Mouse (Mus musculus) urinary bladder, postnatal 10 days (tissue): ENCODE results near the gene Armc6.

Experiments
- DNase-seq: peaks from one replicate; pipeline ENCODE4 v3.0.0; 2022; ENCODE audit warnings: low spot score

Armc6 gene

DNA sequence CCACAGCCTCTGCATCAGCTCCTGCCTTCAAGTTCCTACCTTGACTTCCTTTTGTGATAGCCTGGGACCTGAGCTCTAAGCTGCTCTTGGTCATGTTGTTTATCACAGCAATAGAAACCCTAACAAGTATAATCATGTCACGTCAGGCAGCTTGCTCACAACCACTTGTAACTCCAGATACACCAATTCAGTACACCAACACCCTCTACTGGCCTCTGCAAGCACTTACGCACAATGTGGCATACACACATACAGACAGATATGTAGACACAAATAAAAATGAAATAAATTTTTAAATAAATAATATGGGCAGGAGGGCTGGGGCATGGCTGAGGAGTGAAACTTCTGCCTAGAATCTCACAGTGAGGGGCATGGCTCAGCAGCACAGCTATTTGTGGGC lies 38.5 kb downstream of the Armc6 start:
- no peak for DNase-seq

DNA sequence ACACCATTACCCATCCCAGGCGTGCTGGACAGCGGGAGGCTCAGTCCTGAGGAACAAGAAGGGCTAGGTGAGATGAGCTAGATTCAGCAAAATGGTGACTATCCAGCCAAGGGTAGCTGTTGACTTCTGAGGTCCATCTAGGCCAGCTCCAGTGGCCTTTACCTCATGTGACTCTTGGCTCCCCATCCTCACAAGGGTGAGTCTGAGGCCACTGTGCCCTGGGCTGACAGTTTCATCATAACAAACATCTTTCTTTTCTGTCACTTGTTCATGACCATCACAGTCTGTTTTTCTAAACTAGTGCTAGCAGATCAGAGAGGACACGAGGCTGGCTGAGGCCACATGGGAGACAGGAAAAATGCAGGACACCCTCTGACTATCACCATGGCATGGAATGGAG lies 40.1 kb downstream of the Armc6 start:
- DNase-seq: no peak

DNA sequence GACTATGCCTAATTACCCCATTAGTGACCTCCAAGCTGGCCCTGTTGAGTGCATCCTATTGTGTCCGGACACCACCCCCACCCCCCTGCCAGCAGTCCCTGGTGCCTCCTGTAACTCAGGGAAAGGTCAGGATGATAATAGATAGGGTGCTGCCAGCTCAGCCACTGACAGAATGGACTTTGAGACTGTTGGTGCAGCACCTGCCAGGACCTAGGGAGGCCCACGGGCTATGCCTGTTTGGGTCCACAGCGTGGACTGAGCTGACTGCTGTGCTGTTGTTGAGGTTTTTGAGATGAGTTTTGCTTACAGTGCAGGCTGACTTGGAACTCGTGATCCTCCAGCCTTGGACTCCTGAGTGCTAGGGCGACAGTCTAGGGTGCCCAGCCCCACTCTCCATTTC lies 41.0 kb downstream of the Armc6 start:
- no peak for DNase-seq

DNA sequence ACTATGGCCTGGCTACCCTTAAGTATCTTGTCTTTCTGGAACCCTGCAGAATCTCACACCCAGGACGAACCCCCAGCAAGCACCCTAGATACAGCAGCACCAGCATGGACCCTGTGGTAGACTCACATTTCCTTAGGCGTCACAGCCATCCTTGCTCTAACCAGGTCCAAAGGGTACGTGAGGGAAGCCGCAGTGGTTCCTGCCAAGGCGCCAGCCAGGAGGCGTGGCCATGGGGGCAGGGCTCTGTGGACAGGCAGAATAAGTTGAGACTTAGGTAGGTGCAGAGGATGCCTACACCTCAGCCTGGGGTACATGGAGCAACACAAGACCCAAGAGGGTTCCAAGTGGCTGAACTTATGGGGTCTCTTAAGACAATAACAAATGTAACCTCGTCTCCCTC lies 45.6 kb downstream of the Armc6 start:
- DNase-seq: no peak

DNA sequence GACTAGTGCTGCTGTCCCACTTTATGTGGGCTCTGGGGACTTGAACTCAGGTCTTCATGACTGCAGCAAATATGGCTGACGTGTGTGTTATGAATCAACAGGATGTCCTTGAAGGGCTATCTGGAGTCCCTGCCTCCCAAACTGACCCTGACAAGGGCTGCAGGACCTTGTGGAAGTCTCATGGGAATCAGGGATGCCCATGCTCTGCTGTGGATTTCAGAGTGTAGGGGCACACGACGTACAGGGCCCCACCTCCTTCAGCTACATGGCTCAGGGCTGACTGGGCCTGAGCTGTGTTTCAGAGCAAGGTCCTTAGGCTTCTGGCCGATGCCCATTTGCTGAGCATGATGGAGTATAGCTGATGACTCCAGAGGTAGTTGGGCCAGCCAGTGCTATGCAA lies 51.1 kb downstream of the Armc6 start:
- DNase-seq: no peak

DNA sequence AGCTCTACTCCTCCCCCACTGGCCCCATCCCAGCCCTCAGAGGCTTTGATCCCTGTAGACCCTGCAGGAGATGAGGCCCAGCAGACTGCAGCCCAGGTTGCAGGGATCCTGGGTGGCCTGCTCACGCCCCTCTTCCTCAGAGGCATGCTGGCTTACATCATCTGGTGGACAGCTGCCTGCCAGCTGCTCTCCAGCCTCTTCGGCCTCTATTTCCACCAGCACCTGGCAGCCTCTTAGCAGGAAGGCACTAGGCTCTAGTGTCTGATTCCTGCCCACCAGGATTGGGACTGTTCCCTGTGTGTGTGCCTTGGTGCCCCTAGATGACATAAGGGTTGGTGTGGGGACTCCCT lies 52.4 kb downstream of the Armc6 start:
- no peak for DNase-seq

DNA sequence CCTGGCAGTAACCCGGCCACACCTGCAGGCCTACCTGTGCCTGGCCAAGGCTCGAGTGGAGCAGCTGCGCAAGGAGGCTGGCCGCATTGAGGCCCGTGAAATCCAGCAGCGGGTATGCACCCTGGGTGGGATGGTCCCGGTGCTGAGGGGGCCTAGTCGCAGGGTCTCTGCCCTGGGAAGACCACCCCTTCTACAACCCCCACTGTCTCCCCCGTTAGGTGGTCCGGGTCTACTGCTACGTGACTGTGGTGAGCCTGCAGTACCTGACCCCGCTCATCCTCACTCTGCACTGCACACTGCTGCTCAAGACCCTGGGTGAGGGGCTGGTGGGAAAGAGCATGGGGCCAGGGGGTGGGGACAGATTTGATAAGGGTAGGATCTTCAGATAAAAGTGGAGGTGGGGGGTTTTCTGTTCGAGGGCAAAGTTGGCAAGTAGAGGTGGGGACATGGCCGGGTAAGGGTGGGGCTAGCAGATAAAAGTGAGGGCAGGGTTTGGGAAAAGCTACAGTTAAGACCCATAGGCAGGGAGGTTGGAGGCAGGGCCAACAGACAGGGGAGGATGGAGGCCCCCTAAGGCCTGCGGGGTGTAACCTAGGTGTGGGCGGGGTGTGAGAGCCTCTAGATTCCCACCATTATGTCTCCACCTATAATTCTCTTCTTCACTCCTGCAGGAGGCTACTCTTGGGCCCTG lies 52.9 kb downstream of the Armc6 start:
- DNase-seq: no peak

DNA sequence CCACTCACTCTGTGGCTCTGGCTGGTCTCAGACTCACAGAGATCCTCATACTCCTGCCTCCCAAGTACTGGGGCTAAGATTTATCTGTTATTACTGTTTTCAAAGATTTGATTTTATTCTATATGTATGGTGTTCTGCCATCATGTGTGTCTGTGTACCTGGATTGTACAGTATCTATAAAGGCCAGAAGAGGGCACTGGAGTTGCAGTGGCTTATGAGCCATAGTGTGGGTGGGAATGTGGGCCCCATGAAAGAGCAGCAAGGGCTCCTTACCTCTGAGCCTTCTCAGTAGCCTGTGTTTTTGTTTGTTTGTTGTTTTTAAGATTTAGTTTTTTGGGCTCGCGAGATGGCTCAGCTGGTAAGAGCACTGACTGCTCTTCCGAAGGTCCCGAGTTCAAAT lies 55.2 kb downstream of the Armc6 start:
- no peak for DNase-seq

DNA sequence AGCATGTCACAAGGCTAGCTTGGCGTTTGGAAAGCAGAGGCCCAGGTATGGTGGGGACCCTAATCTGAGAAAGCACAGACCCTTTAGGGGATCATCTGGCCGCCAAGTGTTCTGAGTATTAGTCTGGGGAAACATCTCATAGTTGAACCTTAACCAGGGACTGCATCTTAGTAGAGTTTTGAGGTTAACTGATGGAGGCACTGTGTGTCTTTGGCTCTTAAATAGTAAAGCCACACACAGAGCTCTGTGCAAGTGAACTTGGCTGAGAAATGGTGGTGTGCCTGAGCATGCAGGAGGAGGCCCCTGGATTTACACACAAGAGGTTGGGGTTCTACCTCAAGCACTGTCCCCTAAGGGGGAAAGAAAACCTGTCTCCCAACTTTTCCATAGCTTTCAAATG lies 56.0 kb downstream of the Armc6 start:
- no peak for DNase-seq

DNA sequence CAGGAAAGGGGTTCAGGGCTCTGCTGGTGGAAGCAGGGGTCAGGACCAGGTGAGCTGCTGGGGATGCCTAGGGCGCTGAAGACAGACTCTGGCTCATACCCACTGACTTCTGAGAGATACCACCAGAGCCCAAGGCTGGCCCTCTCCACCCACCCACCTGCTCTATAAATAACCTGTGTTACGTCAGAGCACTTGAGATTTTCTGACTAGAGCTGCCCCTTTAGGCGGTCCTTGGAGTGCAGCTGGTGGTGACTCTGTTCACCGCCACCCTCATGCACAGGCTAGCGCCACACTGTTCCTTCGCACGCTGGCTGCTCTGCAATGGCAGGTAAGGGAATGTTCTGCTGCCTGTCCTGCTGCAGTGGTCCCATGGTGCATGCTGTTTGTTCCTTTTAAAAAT lies 60.2 kb downstream of the Armc6 start:
- no peak for DNase-seq

DNA sequence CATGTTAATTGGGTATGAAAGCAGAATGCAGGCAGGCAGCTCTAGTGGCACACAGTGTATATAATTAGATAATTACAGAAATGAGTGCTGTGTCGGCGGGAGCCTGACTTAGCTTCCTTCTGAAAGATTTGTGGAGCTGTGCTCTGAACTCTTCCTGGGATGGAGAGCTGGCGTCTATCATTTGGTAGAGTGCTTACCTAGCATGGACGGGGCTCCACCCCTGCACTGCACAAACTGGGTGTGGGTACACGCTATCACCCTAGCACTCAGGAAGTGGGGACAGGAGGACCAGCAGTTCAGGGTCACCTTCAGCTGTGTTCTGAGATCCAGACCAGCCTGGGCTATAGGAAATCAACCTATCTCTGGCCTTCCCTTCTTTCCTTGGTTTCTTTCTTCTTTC lies 60.9 kb downstream of the Armc6 start:
- DNase-seq: no peak

DNA sequence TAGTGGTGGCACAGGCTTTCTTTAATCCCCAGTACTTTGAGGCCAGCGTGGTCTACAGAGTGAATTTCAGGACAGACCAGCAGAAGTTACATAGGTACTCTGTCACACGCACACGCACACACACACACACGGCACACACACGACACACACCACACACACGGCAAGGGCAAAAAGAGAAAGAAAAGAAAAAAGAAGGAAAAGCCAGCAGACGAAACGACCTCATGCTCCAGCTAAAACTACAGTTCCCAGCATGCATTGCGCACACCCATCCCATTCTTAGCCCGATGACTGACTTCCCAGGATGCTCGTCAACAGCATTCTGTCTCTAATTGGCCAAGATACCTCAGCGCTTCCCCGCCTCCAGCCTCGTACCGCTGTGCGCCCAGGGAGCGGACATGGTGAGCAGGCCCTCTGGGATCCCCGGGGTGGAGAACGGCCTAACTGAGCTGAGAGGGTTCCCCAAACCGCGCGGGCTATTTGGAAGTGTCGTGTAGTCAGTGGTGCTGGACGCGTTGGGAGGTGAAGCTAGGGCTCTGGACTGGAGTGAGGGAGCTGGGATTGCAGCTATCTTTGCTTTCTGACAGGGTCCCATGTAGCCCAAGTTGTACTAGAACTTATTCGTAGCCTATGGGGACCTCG lies 62.1 kb downstream of the Armc6 start, which contains the start of gene Tmem161a:
TSS of gene Tmem161a (plus strand) at position 314 of the 639 bp plus-strand sequence.
- peak; percentile 65 for DNase-seq

DNA sequence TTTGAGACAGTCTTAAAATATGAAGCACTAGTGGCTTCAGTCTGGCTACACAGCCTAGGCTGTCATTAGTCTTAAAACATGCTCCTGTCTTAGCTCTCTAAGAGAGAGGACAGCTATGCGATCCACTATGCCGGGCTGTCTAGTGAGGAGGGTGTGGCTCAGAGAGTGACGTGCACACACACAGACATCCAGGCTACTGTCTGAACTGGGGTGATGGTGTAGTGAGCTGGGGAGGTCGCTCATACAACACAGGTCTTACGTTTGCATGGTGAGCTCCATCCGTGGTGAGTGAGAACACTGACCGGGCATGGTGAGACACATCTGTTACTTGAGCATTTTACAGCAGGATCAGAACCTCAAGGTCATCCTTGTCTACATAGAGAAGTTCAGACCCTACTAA lies 63.0 kb downstream of the Armc6 start:
- DNase-seq: no peak

DNA sequence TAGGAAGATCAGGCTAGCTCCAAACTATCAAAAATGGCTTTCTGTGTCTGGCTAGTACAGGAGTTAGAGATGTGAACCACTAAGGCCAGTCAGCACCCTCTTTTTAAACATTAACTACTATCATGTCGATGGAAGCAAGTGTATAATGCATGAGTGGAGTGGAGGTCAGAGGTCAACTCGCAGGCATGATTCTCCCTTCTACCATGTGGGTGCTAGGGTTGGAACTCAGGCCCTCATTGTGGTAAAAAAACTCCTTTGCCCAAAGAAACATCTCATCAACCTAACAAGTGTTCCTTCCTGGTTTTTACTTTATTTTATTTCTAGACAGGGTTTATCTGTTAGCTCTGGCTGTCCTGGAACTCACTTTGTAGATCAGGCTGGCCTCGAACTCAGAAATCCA lies 63.5 kb downstream of the Armc6 start:
- DNase-seq: no peak
